Mouse (Mus musculus) CH12.LX (cell line): ENCODE data around the gene Tac2. TPM values are rescaled to one million over a fixed set of nuclear protein-coding genes. Genes with fewer than 3 reads are reported as not detected.

Source experiments
- DNase-seq: peaks from one replicate; pipeline ENCODE4 v3.0.0-alpha.2; 2013; ENCODE audit errors: extremely low read depth
- H3K27ac ChIP-seq: 2 replicates; pipeline ENCODE4 v1.5.1; 2012; ENCODE audit warnings: low read depth, mild to moderate bottlenecking, control low read depth, moderate library complexity; ENCODE audit not compliant: insufficient read depth
- H3K27me3 ChIP-seq: replicated peaks from 2 replicates; pipeline ENCODE3; 2012; ENCODE audit warnings: inconsistent platforms
- H3K36me3 ChIP-seq, 2 experiments: replicated peaks in 1 of 2; 2 replicates each; pipeline versions ENCODE3 to v1.6.1; 2012; ENCODE audit warnings: inconsistent platforms in 1 of 2, low read length in 1 of 2, mild to moderate bottlenecking in 1 of 2, mixed read lengths in 1 of 2, moderate library complexity in 1 of 2; ENCODE audit not compliant: control insufficient read depth in 1 of 2, insufficient read depth in 1 of 2
- H3K4me1 ChIP-seq, 2 experiments: 2 replicates each; pipeline ENCODE4 v1.6.1; 2012; ENCODE audit warnings: inconsistent platforms in 1 of 2, moderate library complexity in 1 of 2; ENCODE audit not compliant: insufficient read depth in 2 of 2, control insufficient read depth in 1 of 2
- H3K4me2 ChIP-seq: 2 replicates; pipeline ENCODE4 v1.6.1; 2012; ENCODE audit warnings: low read depth, mild to moderate bottlenecking, control low read depth; ENCODE audit not compliant: poor library complexity, insufficient read depth, severe bottlenecking
- H3K4me3 ChIP-seq, 3 experiments: fragments of 150-350 bp in 1 of 3; sonication (generic) in 1 of 3; replicated peaks in 1 of 3; 2 replicates each; pipeline versions ENCODE3 to v1.5.1; 2011 to 2012; ENCODE audit warnings: low read depth in 2 of 3, low read length in 2 of 3, mild to moderate bottlenecking in 2 of 3, moderate library complexity in 2 of 3, control low read depth in 1 of 3, improper control_type of control experiment in 1 of 3, inconsistent platforms in 1 of 3, mixed read lengths in 1 of 3; ENCODE audit not compliant: poor library complexity in 1 of 3
- H3K79me2 ChIP-seq: replicated peaks from 2 replicates; pipeline ENCODE4 v1.6.1; 2012; ENCODE audit warnings: mild to moderate bottlenecking, moderate library complexity; ENCODE audit not compliant: control insufficient read depth, poor library complexity, insufficient read depth, severe bottlenecking; ENCODE audit errors: extremely low read depth
- H3K9ac ChIP-seq: 2 replicates; pipeline ENCODE4 v1.6.1; 2012; ENCODE audit warnings: low read depth, mild to moderate bottlenecking, control low read depth, moderate library complexity; ENCODE audit not compliant: insufficient read depth
- H3K9me3 ChIP-seq: replicated peaks from 2 replicates; pipeline ENCODE3; 2012; ENCODE audit warnings: low read length, inconsistent platforms, mixed read lengths
- BHLHE40 ChIP-seq: IDR thresholded peaks from 2 replicates; pipeline ENCODE4 v1.6.1; 2011; ENCODE audit warnings: mild to moderate bottlenecking, low read depth, low read length, improper control_type of control experiment
- CHD1 ChIP-seq: IDR thresholded peaks from 2 replicates; pipeline ENCODE4 v1.6.1; 2012; ENCODE audit warnings: low read depth, low read length, improper control_type of control experiment, inconsistent platforms
- CHD2 ChIP-seq: IDR thresholded peaks from 2 replicates; pipeline ENCODE4 v1.6.1; 2011; ENCODE audit warnings: low read length, improper control_type of control experiment
- CTCF ChIP-seq, 2 experiments: IDR thresholded peaks in 1 of 2; conservative IDR thresholded peaks in 1 of 2; 2 replicates each; pipeline ENCODE4 v1.5.1; 2011 to 2012; ENCODE audit warnings: low read depth in 2 of 2, low read length in 2 of 2, improper control_type of control experiment in 1 of 2, inconsistent platforms in 1 of 2, mild to moderate bottlenecking in 1 of 2, moderate library complexity in 1 of 2
- ELF1 ChIP-seq: IDR thresholded peaks from 2 replicates; pipeline ENCODE4 v1.6.1; 2014; ENCODE audit warnings: low read depth, mild to moderate bottlenecking, inconsistent platforms, low read length, improper control_type of control experiment
- ETS1 ChIP-seq: conservative IDR thresholded peaks from 2 replicates; pipeline ENCODE4 v1.6.1; 2012; ENCODE audit warnings: low read depth, mild to moderate bottlenecking, inconsistent platforms, low read length, improper control_type of control experiment, moderate library complexity
- HCFC1 ChIP-seq: IDR thresholded peaks from 2 replicates; pipeline ENCODE4 v1.6.1; 2012; ENCODE audit warnings: low read depth, mild to moderate bottlenecking, inconsistent platforms, low read length, improper control_type of control experiment
- IRF4 ChIP-seq: IDR thresholded peaks from 2 replicates; pipeline ENCODE4 v1.6.1; 2014; ENCODE audit warnings: low read depth, mild to moderate bottlenecking, inconsistent platforms, low read length, improper control_type of control experiment
- JUND ChIP-seq: conservative IDR thresholded peaks from 2 replicates; pipeline ENCODE4 v1.6.1; 2011; ENCODE audit warnings: low read depth, low read length, improper control_type of control experiment
- MAX ChIP-seq: IDR thresholded peaks from 2 replicates; pipeline ENCODE4 v1.6.1; 2011; ENCODE audit warnings: low read length, improper control_type of control experiment
- MAZ ChIP-seq: IDR thresholded peaks from 2 replicates; pipeline ENCODE4 v1.6.1; 2012; ENCODE audit warnings: low read depth, mild to moderate bottlenecking, inconsistent platforms, low read length, improper control_type of control experiment, moderate library complexity
- MEF2A ChIP-seq: IDR thresholded peaks from 2 replicates; pipeline ENCODE4 v1.6.1; 2014; ENCODE audit warnings: low read depth, mild to moderate bottlenecking, inconsistent platforms, low read length, improper control_type of control experiment, borderline replicate concordance
- PAX5 ChIP-seq: IDR thresholded peaks from 2 replicates; pipeline ENCODE4 v1.6.1; 2012; ENCODE audit warnings: low read length, inconsistent platforms, mixed read lengths
- RCOR1 ChIP-seq: conservative IDR thresholded peaks from 2 replicates; pipeline ENCODE4 v1.6.1; 2012; ENCODE audit warnings: low read depth, mild to moderate bottlenecking, inconsistent platforms, low read length, improper control_type of control experiment
- SMC3 ChIP-seq: IDR thresholded peaks from 2 replicates; pipeline ENCODE4 v1.6.1; 2011; ENCODE audit warnings: low read depth, low read length, improper control_type of control experiment
- TBP ChIP-seq: conservative IDR thresholded peaks from 2 replicates; pipeline ENCODE4 v1.6.1; 2011; ENCODE audit warnings: low read depth, low read length, improper control_type of control experiment
- UBTF ChIP-seq: IDR thresholded peaks from 2 replicates; pipeline ENCODE4 v1.6.1; 2012; ENCODE audit warnings: low read depth, mild to moderate bottlenecking, inconsistent platforms, low read length, improper control_type of control experiment, moderate library complexity
- USF1 ChIP-seq: IDR thresholded peaks from 2 replicates; pipeline ENCODE4 v1.6.1; 2014; ENCODE audit warnings: low read depth, mild to moderate bottlenecking, inconsistent platforms, low read length, improper control_type of control experiment
- ZKSCAN1 ChIP-seq: IDR thresholded peaks from 2 replicates; pipeline ENCODE4 v1.6.1; 2012; ENCODE audit warnings: low read depth, inconsistent platforms, low read length, improper control_type of control experiment, borderline replicate concordance
- ZMIZ1 ChIP-seq: IDR thresholded peaks from 2 replicates; pipeline ENCODE4 v1.6.1; 2012; ENCODE audit warnings: low read depth, mild to moderate bottlenecking, inconsistent platforms, low read length, improper control_type of control experiment
- dilution Hi-C: fragments of 300-500 bp; cut with MboI; formaldehyde crosslinking; loops from 2 replicates; pipeline ENCODE4 v1.14.3; 2020; ENCODE audit warnings: low sequenced_read_pairs; ENCODE audit not compliant: extremely low pct_unique_long_range_greater_than_20kb, extremely low pct_ligation_motif_present
- in situ Hi-C: fragments of 300-500 bp; cut with MboI; formaldehyde crosslinking; loops from 3 replicates; pipeline ENCODE4 v1.14.3; 2019; ENCODE audit warnings: low sequenced_read_pairs, low pct_ligation_motif_present, low pct_unique_long_range_greater_than_20kb, mixed read lengths
- polyA plus RNA-seq: library from polyadenylated mRNA; unstranded; fragments of >175 nt; gene quantifications from 2 replicates; pipeline ENCODE4 v1.2.1, GENCODE M21; 2012; ENCODE audit warnings: low read depth; ENCODE audit not compliant: insufficient read length
- total RNA-seq, 2 experiments: library from RNA; depleted of rRNA; stranded (reverse); fragments of 300-350 nt in 1 of 2; fragments of >200 nt in 1 of 2; gene quantifications; 2 replicates each; pipeline ENCODE4 v1.2.3; 2012 to 2014

The Tac2 gene
- total and polyA plus RNA-seq, 3 experiments: not detected

GRCm38 (mm10) chr10:127748847-127749612 lies 24.8 kb downstream of the Tac2 start:
- peaks cover 5 to 20% of the 10 kb centered on the region in 2 experiments; a peak in 2 of 4 replicates for H3K4me1 ChIP-seq
- H3K27ac ChIP-seq: no peak overlapping the region
- no peak overlapping the region for H3K4me3 ChIP-seq
- in situ Hi-C loops: loop anchor here (25.0 kb wide), 1 partner anchor 188 kb away; no protein-coding TSS in a partner anchor
- DNase-seq: no peak
- no peak overlapping the region for H3K9ac ChIP-seq
- H3K27me3 ChIP-seq: no peaks in the 10 kb centered on the region
- H3K36me3 ChIP-seq: peaks cover 4 to 34% of the 10 kb centered on the region in 2 experiments
- no peaks in the 10 kb centered on the region for H3K79me2 ChIP-seq
- no peak overlapping the region for H3K4me2 ChIP-seq
- dilution Hi-C loops: no loop called here
- TF ChIP-seq IRF4: no peak
- TF ChIP-seq HCFC1: no peak
- TF ChIP-seq MEF2A: no peak
- no peak for TF ChIP-seq CTCF (conservative IDR thresholded peaks at IDR 0.05 in 1 of 2, IDR thresholded peaks at IDR 0.05 in 1 of 2; ENCODE audit: low read depth in 2 of 2, low read length in 2 of 2)
- TF ChIP-seq JUND: no peak
- TF ChIP-seq MAX: no peak
- no peak for TF ChIP-seq SMC3
- TF ChIP-seq ZMIZ1: no peak
- no peak for TF ChIP-seq ETS1
- TF ChIP-seq PAX5: no peak
- no peak for TF ChIP-seq UBTF
- no peak for TF ChIP-seq MAZ
- no peak for TF ChIP-seq CHD2
- TF ChIP-seq ZKSCAN1: no peak
- no peak for TF ChIP-seq ELF1
- TF ChIP-seq RCOR1: no peak
- no peak for TF ChIP-seq BHLHE40
- no peak for TF ChIP-seq USF1
- TF ChIP-seq, all 38 proteins: peak for 0
- no peaks in the 10 kb centered on the region for H3K9me3 ChIP-seq

- peaks cover 0 to 26% of the 10 kb centered on the region in 2 experiments for H3K36me3 ChIP-seq
- no peak overlapping the region for H3K4me2 ChIP-seq
- no peaks in the 10 kb centered on the region for H3K9me3 ChIP-seq
- in situ Hi-C loops (no loop called here), dilution Hi-C loops (no loop called here)
- H3K27ac ChIP-seq: no peak overlapping the region
- DNase-seq: no peak
- H3K79me2 ChIP-seq: no peaks in the 10 kb centered on the region
- TF ChIP-seq IRF4 (no peak), TBP (no peak), HCFC1 (no peak), BHLHE40 (no peak), ETS1 (no peak), CHD1 (no peak), RCOR1 (no peak), MAZ (no peak), CTCF (conservative IDR thresholded peaks at IDR 0.05 in 1 of 2, IDR thresholded peaks at IDR 0.05 in 1 of 2; ENCODE audit: low read depth in 2 of 2, low read length in 2 of 2) (no peak)
- H3K4me3 ChIP-seq: no peak overlapping the region
- no peak overlapping the region for H3K9ac ChIP-seq
- H3K27me3 ChIP-seq: no peaks in the 10 kb centered on the region
- peaks cover 5 to 14% of the 10 kb centered on the region in 2 experiments; a peak in 2 of 4 replicates for H3K4me1 ChIP-seq
Measured at GRCm38 (mm10) chr10:127750136-127750777, 26.0 kb downstream of the Tac2 start.
